Mouse (Mus musculus): ENCODE data around the gene Pcbd2.
"Not testable (repeated sequence)": the region's sequence is repeated elsewhere in the genome, so short reads cannot be mapped to it uniquely, and the experiment has no call there.

Gene Pcbd2

GRCm38 (mm10) chr13:55727120-55727838 is at the start of gene Pcbd2:
Pcbd2 (plus strand) TSS chr13:55727368.
- peak; percentile 76 for DNase-seq

GRCm38 (mm10) chr13:55682201-55682600 is 45.0 kb upstream of the Pcbd2 start:
- DNase-seq = no peak

- no peak for DNase-seq
Observed at GRCm38 (mm10) chr13:55683581-55683980, 43.6 kb upstream of the Pcbd2 start.

GRCm38 (mm10) chr13:55686107-55686633 is 41.0 kb upstream of the Pcbd2 start:
- no peak for DNase-seq

- no peak for DNase-seq
Observed at GRCm38 (mm10) chr13:55687927-55688602, 39.1 kb upstream of the Pcbd2 start.

- DNase-seq = peak; percentile 91
Observed at GRCm38 (mm10) chr13:55692535-55693242, 34.5 kb upstream of the Pcbd2 start, which contains the start of gene B230219D22Rik. B230219D22Rik (plus strand) TSS chr13:55693124.

GRCm38 (mm10) chr13:55693243-55693721 is 33.9 kb upstream of the Pcbd2 start:
- DNase-seq = no peak

- no peak for DNase-seq
Observed at GRCm38 (mm10) chr13:55694110-55694509, 33.1 kb upstream of the Pcbd2 start.

GRCm38 (mm10) chr13:55695989-55696388 is 31.2 kb upstream of the Pcbd2 start:
- DNase-seq = not testable (repeated sequence)

- no peak for DNase-seq
Observed at GRCm38 (mm10) chr13:55704301-55704700, 22.9 kb upstream of the Pcbd2 start.

GRCm38 (mm10) chr13:55712846-55713245 is 14.3 kb upstream of the Pcbd2 start:
- DNase-seq = no peak

GRCm38 (mm10) chr13:55714501-55715166 is 12.5 kb upstream of the Pcbd2 start, which contains the start of gene Txndc15:
Txndc15 (plus strand) TSS chr13:55714650.
- DNase-seq = peak; percentile 90

GRCm38 (mm10) chr13:55715167-55715512 is 12.0 kb upstream of the Pcbd2 start:
- DNase-seq = no peak

- DNase-seq = no peak
Observed at GRCm38 (mm10) chr13:55715908-55716510, 11.2 kb upstream of the Pcbd2 start.

- DNase-seq = peak; percentile 54
Observed at GRCm38 (mm10) chr13:55721516-55721915, 5.7 kb upstream of the Pcbd2 start.

GRCm38 (mm10) chr13:55721995-55722394 is 5.2 kb upstream of the Pcbd2 start:
- no peak for DNase-seq

- no peak for DNase-seq
Observed at GRCm38 (mm10) chr13:55726598-55727119, 509 bp upstream of the Pcbd2 start.

GRCm38 (mm10) chr13:55727839-55728238 is 671 bp downstream of the Pcbd2 start:
- peak; percentile 56 for DNase-seq

- DNase-seq = no peak
Observed at GRCm38 (mm10) chr13:55730716-55731115, 3.5 kb downstream of the Pcbd2 start.

- DNase-seq = no peak
Observed at GRCm38 (mm10) chr13:55732121-55732520, 5.0 kb downstream of the Pcbd2 start.

- DNase-seq = no peak
Observed at GRCm38 (mm10) chr13:55733628-55734502, 6.7 kb downstream of the Pcbd2 start.

Measured in cerebellum, adult 11 months (tissue).